Mouse (Mus musculus): ENCODE measurements around the gene Pawr. TPM values are rescaled to one million over a fixed set of nuclear protein-coding genes. Genes with fewer than 3 reads are reported as not detected.

Pawr gene
- 10 to 100 TPM; 10.7 to 13.0 TPM for total RNA-seq (2021)
- long read RNA-seq, experiment 1, transcript Pawr-201 (7 exons, 1,745 nt): major isoform, 11 of 14 reads
- long read RNA-seq, experiment 1, partial matches to known transcripts: 3 of 14 reads
- long read RNA-seq, experiment 1, other reads (novel, unspliced or antisense): 0 of 14 reads
- long read RNA-seq, experiment 2, partial matches to known transcripts: 2 of 6 reads
- long read RNA-seq, experiment 2, other reads (novel, unspliced or antisense): 0 of 6 reads

DNA sequence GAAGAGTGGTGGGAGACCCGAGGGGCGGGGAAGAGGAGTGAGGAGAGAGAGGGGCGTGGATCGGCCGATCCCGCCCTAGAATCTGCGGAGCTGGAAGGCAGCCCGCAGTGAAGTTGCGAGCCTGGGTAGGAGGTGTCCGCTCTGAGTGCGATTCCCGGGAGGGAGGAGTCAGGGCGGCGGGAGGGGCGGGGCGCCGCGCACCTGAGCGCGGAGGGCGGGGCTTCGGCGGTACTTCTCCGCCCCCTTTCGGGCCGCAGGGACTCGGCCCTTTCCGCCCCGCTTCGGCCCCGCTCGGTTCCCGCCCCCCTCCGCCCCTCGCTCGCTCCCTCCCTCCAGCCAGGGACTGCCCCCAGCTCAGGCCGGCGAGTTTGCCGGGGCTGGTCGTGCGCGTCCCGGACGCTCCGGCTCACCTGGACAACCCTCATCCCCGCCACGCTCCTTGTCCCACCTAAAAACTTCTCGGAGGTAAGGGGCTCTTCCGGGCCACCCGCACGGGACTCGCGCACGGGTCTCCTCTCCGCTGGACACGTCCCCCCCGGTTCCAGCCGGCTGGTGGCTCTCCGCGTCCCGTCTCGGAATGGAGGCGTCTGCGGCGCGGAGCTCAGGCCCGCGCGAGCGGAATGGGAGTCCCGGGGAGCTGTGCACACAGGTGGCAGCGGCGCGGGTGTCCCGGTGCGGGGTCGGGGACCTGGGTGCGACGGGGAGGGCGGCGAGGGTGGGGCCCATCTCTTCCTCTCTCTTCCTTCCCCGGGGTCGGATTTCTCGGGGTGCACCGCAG is at the start of gene Pawr:
Pawr (plus strand) TSS at position 338 of the 778 bp plus-strand sequence.
- DNase-seq: peak; percentile 85 to 89

DNA sequence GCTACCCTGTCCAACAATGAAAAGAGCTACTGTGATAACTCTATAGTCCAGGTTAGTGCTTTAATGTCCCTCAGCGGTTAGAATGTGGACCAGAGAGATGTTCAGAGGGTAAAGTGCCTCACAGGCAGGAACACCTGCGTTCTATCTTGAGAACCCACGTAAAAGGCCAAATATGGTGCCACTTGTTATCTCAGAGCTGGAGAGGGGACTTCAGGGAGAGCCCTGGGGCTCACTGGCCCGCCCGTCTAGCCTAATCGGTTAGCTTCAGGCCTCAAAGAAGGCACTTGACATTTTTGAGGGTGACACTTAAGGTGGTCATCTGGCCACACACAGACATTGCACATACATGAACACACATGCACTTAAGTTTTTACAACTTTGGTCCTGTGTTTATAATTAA is 49.6 kb upstream of the Pawr start:
- no peak for DNase-seq

DNA sequence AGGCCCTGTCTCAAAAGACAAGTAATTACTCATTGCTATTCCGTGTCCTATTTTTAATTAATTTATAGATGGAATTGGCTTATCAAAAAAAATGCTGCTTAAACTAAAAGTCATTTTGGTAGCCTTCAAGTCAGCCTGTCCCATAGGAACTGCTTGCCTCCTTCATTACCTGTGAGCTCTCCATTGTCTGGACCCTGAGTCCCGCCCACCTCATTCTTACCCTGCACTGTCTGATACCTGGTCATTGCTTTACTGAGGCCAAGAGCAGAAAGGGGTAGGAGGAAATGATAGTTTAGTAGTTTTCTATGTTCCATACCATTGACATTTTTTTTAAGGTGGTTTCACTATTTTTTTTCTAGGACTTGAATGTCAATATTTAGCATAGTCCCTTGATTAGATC is 48.5 kb upstream of the Pawr start:
- DNase-seq: no peak

DNA sequence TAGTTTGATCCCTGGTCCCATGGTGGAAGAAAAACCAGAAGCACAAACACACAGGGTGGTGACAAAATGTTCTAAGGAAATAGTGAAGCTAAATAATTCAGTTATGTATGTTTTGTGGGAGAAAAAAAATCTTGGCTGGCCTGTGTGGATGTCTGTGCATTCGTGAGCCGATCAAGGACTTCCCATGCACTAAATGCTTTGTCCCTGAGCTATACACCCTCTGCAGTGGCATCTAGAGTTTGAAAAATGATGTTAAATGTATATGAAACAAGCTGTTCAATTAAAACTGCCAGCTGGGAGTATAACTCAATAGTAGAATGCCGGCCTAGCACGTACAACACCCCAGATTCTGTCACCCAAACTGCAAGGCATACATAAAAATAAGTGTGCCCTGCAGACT is 48.1 kb upstream of the Pawr start:
- no peak for DNase-seq

DNA sequence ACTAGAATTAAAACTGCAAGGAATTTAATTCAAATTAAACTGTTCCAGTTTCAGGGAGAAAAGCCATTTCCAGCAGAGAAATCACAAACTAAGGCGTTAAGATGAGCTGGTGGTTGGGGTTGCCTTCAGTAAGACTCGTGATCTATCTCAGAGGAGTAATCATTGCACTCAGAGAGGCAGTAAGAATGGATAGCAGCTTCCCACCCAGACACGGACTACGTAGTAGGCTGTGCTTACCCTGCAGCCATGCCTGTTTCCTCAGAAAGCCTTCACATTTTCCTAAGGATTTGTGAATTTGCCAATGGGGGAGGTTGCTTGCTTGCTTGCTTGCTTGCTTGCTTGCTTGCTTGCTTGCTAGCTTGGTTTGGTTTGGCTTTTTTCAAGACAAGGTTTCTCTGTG is 47.5 kb upstream of the Pawr start:
- DNase-seq: no peak

DNA sequence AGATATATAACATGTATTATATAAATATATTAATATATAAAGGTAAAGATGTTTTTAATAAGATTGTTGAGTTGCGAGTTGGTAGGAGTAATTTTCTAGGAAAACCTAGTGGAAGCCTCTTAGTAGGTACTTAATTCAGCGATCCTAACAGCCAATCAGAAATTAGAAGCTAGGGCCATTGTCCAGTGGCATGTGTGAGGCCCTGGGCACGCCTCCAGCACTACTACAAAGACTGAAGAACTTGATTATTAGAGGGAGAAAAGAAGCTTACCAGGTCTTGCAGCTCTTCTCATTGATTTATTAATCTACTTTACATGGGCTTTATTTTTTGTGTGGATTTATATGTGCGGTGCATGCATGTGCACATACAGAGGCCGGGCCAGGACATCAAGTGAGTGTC is 46.9 kb upstream of the Pawr start:
- no peak for DNase-seq

DNA sequence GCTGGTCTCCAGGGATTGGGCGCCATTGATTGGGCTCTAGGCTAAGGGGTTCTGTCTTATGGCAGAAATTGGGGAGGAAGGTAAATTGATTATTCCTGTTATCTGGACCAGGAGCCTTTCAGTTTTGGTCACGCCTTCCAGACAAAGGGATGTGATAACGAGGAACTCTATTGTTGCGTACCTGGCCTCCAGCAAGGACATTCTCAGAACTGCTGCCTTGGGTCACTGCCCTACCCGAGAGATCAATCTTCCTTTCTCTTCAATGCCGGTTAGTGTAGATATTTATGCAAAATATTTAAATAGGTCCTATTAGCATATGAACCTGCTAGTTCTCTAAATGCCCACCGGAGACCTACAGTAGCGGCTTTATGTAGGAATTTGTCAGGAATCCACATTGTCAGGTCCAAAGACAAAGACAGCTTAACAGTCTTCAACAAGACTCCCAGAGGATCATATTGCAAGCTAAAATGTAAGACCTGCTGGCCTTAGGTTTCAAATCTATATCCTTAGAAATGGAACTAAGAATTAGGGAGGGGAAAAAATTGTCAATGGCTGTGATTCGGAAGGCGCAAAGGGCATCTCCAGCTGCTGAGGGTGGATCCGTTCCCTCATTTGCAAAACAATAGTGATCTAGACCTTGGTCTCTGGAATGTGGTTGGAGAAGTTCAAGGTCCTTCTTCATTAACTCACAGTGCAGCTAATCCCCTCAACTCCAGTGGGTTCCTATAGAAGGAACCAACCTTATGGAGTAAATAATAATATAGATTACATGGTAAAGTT is 45.1 kb upstream of the Pawr start:
- DNase-seq: no peak

DNA sequence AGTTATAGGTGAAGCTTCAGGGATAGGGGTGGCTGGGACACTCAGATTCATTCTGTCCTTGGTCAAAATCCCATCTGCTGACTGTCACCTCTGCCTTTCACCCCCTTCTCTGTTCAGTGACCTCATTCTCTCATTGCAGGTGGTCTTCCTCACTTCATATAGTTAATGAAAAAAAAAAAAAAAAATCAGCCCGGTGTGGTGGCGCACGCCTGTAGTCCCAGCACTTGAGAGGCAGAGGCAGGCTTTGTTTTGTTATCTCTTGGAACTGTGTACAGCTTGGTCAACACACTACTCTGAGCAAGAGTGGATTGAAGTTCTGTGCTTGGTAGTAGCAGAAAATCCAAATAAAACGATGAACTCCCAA is 44.5 kb upstream of the Pawr start:
- no peak for DNase-seq

DNA sequence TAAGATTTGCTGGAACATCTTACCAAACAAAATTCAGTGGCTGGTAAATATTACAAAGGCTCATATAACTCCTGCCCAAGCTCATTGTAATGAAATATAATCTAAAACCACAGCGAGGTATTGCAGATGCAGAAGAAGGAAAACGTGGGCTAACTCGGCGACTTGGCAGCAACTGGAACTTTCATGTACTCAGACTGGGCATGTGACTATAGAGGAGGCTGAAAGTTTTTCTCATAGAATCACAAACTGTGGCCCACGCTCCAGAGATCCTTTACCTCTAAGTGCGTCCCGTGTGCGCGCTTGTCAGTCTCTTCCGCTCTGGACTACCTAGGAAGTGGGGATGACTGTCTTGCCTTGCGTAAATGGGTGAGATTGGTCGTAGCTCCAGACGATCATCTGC is 41.9 kb upstream of the Pawr start:
- no peak for DNase-seq

DNA sequence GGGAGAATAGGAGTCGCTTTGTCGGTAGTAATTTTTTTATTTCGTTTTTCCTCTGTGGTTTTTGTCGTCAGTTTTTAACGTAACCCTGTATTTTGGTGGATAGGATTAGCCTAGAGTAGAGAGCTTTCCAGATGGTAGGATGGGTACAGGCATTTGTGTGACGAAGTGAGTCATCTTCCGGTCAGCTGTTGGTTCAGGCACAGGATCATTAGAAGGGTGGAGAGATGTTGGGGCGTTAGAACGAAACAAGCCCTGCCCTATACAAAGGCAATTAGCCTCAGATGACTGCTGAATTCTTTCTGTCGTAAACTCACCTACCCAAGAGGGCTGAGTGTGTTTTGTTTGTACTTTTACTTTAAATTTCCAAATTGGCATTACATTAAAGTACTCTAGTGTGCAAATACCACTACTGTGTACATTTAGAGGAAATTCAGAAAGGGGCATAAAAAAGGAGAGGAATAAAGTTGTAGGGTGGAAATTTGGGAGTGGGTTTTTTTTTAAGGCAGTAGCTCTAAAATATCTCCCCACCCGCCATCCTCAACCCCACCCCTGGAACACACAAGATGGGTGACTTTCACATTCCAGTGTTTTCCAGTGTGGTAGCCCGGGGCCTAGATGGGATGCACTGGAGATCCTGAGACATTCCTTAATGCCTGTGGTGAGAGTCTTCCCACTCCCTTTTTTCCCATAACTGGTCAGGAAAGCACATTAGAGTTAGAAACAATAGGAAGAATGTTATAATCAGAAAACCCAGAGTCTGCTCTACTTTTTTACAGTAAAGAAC is 40.0 kb upstream of the Pawr start:
- no peak for DNase-seq

DNA sequence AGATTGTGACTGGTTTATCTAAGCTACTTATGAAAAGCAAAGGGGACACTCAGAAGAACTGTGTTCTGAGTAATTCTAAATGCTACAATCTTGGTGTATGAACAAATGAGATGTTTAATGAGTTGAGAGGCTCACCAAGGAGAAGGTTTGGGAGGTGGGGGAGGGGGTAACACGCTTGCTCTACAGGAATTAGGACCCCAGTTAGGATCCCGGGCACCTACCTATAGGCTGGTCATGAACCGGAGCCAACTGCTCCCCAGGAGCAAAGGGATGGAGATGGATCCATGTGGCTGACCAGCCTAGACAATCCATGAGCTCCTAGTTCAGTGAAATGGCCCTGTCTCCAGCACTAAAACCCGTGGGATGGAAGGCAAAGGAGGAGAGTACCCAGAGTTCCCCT is 39.3 kb upstream of the Pawr start:
- no peak for DNase-seq

DNA sequence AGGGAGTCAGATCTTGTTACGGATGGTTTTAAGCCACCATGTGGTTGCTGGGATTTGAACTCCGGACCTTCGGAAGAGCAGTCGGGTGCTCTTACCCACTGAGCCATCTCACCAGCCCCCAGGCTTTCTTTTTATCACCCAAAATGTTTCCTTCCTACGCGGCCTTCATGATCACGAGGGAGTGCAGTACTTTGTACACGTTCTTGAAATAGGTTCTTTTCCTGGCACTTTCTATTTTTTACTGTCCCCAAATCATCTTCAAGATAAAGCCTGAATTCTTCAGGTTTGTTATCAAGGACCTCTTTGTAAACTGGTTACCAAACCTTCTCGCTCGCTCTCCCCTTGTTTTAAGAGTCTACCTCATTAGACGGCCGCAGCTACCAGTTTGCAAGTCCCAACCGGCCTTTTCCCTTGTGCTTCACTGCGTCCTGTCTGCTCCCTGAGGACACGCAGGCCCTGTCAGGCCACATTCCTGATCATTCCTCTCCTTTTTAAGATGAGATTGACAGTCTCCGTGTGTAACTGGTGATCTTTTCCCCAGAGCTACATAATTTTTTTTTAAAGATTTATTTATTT is 38.2 kb upstream of the Pawr start:
- no peak for DNase-seq

DNA sequence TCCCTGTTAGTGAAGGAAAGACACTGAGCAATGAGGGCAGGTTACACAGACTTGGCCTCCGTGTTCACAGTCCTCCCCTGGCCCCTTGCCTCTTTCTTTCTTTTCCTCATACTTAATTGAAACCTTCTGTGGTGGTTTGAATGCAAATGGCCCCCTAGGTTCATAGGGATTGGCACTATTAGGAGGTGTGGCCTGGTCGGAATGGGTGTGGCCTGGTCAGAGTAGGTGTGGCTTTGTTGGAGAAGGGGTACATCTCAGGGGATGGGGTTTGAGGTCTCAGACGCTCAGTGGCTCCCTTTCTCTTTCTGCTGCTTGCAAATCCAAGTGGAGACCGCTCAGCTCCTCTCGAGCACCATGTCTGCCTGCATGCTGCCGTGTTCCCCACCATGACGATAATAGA is 37.2 kb upstream of the Pawr start:
- DNase-seq: no peak

DNA sequence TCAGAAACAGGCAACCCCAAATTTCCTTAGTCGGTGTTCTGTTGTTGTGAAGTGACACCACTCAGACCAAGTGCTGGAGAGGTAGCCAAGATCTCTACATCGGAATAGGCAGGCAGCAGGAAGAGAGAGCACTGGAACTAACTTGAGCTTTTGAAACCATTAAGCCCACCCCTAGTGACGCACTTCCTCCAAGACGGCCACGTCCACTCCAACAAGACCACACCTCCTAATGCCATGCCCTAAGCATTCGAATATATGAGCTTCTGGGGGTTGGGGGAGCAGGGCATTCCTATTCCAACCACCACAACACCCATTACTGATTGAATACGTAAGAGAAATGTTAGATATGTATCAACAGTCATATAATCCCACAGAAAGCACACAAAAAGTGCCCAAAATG is 35.5 kb upstream of the Pawr start:
- DNase-seq: no peak

DNA sequence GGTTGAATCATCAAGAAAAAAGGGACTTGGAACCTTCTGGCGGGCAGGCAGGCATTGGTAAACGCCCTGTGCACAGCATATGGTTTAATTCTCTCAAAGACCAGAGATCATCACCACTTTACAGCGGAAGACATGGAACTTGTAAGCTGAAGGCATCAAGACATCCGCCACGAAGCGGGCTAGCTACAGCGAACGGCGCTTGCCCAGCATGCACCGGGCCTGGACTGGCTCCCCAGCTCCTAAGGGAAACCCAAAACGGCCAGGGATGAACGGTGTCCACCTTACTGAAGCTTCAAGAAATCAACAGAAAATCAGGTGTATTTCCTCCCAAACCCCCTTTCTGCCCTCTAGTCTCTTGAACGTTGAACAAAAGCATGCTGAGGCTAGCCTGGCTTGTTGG is 33.7 kb upstream of the Pawr start:
- no peak for DNase-seq

DNA sequence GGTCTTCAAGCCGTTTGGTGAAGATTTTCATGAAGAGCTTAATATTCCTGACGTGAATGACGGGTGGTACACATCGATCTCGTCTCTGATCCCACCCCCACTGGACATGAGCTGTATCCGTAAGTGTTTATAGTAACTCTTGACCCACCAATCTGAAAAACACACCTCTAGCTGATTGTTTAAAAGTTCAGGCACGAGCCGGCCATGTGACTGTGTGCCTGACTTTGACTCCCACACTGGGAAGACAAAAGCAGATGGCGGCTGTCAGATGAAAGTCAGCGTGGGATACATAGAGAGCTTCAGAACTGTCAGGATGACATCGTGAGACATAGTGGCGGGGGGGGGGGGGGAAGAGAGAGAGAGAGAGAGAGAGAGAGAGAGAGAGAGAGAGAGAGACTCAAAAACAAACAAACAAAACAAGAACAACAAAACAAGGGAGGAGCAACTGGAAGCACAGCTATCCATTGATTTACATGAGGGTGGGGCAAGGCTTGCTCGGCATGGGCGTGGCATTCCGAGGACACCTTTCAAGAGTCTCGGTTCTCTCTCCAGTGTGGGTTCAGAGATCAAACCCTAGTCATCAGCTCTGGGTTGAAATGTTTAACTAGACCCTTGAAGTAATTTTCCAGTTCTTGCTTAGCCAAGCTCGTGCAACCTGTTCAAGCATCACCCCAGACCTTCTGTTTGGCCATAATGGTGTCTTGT is 32.9 kb upstream of the Pawr start:
- no peak for DNase-seq

DNA sequence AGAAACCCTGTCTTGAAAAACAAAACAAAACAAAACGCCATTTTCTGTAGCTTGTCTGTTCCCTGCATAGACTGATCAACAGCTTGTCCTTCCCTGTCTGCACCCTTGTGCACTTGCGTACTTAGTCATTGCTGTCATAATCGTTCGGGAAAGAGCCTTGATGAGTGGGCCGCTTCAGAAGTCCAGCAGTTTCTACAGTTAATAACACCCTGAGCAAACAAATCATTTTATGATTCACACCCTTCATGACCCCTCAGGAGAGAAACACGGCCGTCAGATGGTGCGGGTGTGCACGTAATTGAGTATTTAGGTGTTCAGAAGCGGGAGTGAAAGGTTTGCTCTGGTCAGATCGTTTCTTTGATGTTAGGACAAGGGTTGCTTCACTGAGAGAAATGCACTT is 32.1 kb upstream of the Pawr start:
- DNase-seq: no peak

DNA sequence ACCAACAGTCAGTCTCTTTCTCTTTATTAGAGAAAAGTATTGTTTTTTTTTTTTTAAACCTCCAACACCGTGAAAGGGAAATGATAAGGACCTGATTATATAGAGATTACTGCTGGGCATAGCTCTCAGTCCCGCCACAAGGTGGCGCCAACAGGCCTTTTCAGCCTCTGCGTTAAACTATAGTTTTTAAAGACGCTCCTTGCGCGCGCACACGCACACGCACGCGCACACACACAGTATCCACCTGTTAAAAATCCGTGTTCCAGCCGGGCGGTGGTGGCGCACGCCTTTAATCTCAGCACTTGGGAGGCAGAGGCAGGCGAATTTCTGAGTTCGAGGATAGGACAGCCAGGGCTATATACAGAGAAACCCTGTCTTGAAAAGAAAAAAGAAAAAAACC is 31.1 kb upstream of the Pawr start:
- peak; percentile 88 to 90 for DNase-seq

DNA sequence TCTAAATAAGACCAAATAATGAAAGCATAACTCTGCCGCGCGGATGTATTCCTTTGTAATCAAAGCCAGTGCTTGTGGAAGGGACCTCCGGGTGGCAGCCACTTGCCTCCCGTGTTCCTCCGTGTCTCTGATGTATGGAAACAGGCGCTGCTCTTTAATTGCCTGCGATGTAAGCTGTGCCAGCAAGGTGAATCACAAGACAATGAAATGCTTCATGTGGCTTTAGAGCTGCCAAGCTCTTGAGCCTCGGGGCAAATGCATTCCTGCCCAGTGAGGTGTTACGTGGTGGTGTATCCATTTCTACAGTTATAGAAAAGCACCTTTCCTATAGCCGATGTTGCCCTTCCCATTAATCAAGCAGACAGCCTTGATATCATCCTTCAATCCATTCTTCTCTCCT is 24.1 kb upstream of the Pawr start:
- no peak for DNase-seq

DNA sequence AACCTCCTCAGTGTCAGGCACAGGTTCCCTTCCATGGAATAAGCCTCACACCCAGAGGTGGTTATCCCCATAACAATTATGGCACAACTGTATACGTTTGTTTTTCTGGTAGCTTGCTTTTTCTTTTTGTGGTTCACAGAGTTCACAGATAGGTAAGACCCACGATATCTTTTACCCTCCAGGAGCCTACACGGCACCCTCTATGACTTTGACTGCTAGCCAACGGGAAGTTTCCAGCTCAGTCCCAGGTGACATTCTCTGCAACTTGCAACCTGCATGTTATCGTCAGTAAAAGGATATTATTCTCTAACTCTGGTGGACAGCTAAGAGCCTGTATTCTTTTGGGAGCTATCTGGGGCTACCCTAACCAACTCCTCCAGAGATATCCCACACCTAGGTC is 21.7 kb upstream of the Pawr start:
- DNase-seq: no peak

DNA sequence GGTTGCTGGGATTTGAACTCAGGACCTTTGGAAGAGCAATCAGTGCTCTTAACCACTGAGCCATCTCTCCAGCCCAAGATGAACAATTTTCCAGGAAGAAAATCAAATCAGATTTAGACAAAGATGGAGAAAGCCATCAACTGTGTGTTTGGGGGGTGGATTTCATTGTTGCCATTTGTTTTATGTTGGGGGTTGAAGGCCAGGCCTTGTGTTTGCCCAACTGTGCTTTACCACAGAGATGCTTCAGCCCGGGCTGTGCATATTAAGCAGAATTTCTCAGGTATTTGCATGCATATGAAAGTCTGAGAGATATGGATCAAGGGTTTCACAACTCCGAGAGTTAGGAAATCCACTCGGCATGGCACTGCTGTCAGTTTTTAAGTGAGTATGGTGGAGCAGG is 20.5 kb upstream of the Pawr start:
- DNase-seq: no peak

DNA sequence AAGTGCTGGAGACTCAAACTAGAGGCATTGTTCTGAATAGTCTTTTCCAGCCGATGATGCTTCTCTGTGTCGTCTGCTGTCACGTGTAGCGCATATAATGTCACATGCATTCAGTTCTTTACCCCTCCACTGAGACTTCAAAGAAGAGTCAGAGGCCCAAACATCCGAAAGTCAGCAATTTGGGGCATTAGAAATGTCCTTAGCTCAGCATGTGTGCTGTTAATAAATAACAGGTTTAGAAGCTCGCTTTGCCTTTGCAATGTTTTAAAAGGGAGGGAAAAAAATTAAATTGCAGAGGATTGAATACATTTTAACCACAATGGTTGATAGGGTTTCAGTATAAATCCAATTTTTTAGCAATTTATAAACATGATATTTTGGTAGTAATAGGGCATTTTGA is 18.1 kb upstream of the Pawr start:
- no peak for DNase-seq
